Mouse (Mus musculus): ENCODE measurements around the gene Clgn. TPM values are rescaled to one million over a fixed set of nuclear protein-coding genes. Genes with fewer than 3 reads are reported as not detected.

The Clgn gene
- 7.0 and 8.0 TPM in 2 replicates for polyA plus RNA-seq (2016; fragmentation: Nextera tagmentation; extraction: Ambion mirVana)

- H3K4me1 ChIP-seq = peaks cover 5% of the 10 kb centered on the region
- peak; percentile 93 for ATAC-seq (ENCODE audit: low FRiP score, low read depth)
- H3K9me3 ChIP-seq = no peaks in the 10 kb centered on the region
- H3K27me3 ChIP-seq (replicated peaks) = peaks cover 5% of the 10 kb centered on the region; the same call in 1 of the 2 replicates
- H3K4me3 ChIP-seq = peak within 1 kb of the TSS; percentile 62
- H3K9ac ChIP-seq = peak within 1 kb of the TSS; percentile 70
- WGBS = 5% methylated on average over 41 of the region's 41 CpGs
- no peaks in the 10 kb centered on the region for H3K36me3 ChIP-seq
- no peak within 1 kb of the TSS for H3K27ac ChIP-seq
- H3K4me2 ChIP-seq (replicated peaks) = peak within 1 kb of the TSS; percentile 89
Observed at GRCm38 (mm10) chr8:83389316-83390005, at the start of gene Clgn. Gene Clgn (plus strand): TSS chr8:83389867.

- Histone ChIP-seq H3K9me3 (no peaks in the 10 kb centered on the region), H3K36me3 (no peaks in the 10 kb centered on the region), H3K4me1 (no peaks in the 10 kb centered on the region), H3K27me3 (replicated peaks) (no peaks in the 10 kb centered on the region), H3K27ac (no peak overlapping the region), H3K4me3 (no peak overlapping the region), H3K9ac (no peak overlapping the region), H3K4me2 (replicated peaks) (no peak overlapping the region)
- 0 out of 2 replicates have a peak, but pooled peaks have one; percentile 33 for ATAC-seq (ENCODE audit: low FRiP score, low read depth)
- 92% methylated on average over 3 of the region's 3 CpGs for WGBS
Observed at GRCm38 (mm10) chr8:83342076-83342475, 47.6 kb upstream of the Clgn start.

- no peak overlapping the region for H3K27ac ChIP-seq
- H3K4me2 ChIP-seq (replicated peaks) = no peak overlapping the region
- no peak overlapping the region for H3K4me3 ChIP-seq
- H3K9ac ChIP-seq = no peak overlapping the region
- no peaks in the 10 kb centered on the region for H3K4me1 ChIP-seq
- H3K9me3 ChIP-seq = no peaks in the 10 kb centered on the region
- no peaks in the 10 kb centered on the region for H3K27me3 ChIP-seq (replicated peaks)
- ATAC-seq (ENCODE audit: low FRiP score, low read depth) = no peak
- no peaks in the 10 kb centered on the region for H3K36me3 ChIP-seq
Observed at GRCm38 (mm10) chr8:83342693-83343092, 47.0 kb upstream of the Clgn start.

GRCm38 (mm10) chr8:83348263-83348662 is 41.4 kb upstream of the Clgn start, which contains the start of gene Mgat4d:
Gene Mgat4d (plus strand): TSS chr8:83348471.
- Histone ChIP-seq H3K27me3 (replicated peaks) (no peaks in the 10 kb centered on the region), H3K4me2 (replicated peaks) (no peak within 1 kb of the TSS), H3K9me3 (no peaks in the 10 kb centered on the region), H3K27ac (no peak within 1 kb of the TSS), H3K4me1 (no peaks in the 10 kb centered on the region), H3K4me3 (no peak within 1 kb of the TSS), H3K36me3 (no peaks in the 10 kb centered on the region), H3K9ac (no peak within 1 kb of the TSS)
- ATAC-seq (ENCODE audit: low FRiP score, low read depth) = no peak
- WGBS = 77% methylated on average over 18 of the region's 18 CpGs

- Histone ChIP-seq H3K27me3 (replicated peaks) (no peaks in the 10 kb centered on the region), H3K4me3 (no peak overlapping the region), H3K36me3 (no peaks in the 10 kb centered on the region), H3K9ac (no peak overlapping the region), H3K27ac (no peak overlapping the region), H3K9me3 (no peaks in the 10 kb centered on the region), H3K4me1 (no peaks in the 10 kb centered on the region), H3K4me2 (replicated peaks) (no peak overlapping the region)
- WGBS = 87% methylated on average over 2 of the region's 2 CpGs
- ATAC-seq (ENCODE audit: low FRiP score, low read depth) = no peak
Observed at GRCm38 (mm10) chr8:83351315-83351714, 38.4 kb upstream of the Clgn start.

GRCm38 (mm10) chr8:83363156-83363769 is 26.4 kb upstream of the Clgn start:
- Histone ChIP-seq H3K4me3 (no peak overlapping the region), H3K4me1 (no peaks in the 10 kb centered on the region), H3K4me2 (replicated peaks) (no peak overlapping the region), H3K36me3 (no peaks in the 10 kb centered on the region), H3K9ac (no peak overlapping the region), H3K27me3 (replicated peaks) (no peaks in the 10 kb centered on the region), H3K27ac (no peak overlapping the region), H3K9me3 (no peaks in the 10 kb centered on the region)
- WGBS = 69% methylated on average over 7 of the region's 7 CpGs
- ATAC-seq (ENCODE audit: low FRiP score, low read depth) = no peak

- ATAC-seq (ENCODE audit: low FRiP score, low read depth) = no peak
- no peaks in the 10 kb centered on the region for H3K9me3 ChIP-seq
- H3K4me2 ChIP-seq (replicated peaks) = no peak overlapping the region
- no peak overlapping the region for H3K27ac ChIP-seq
- no peak overlapping the region for H3K4me3 ChIP-seq
- no peak overlapping the region for H3K9ac ChIP-seq
- H3K27me3 ChIP-seq (replicated peaks) = no peaks in the 10 kb centered on the region
- H3K36me3 ChIP-seq = no peaks in the 10 kb centered on the region
- no peaks in the 10 kb centered on the region for H3K4me1 ChIP-seq
Observed at GRCm38 (mm10) chr8:83377231-83377630, 12.4 kb upstream of the Clgn start.

GRCm38 (mm10) chr8:83380141-83380540 is 9.5 kb upstream of the Clgn start:
- no peaks in the 10 kb centered on the region for H3K4me1 ChIP-seq
- no peak overlapping the region for H3K4me3 ChIP-seq
- H3K9me3 ChIP-seq = no peaks in the 10 kb centered on the region
- no peak overlapping the region for H3K4me2 ChIP-seq (replicated peaks)
- no peaks in the 10 kb centered on the region for H3K36me3 ChIP-seq
- no peak overlapping the region for H3K9ac ChIP-seq
- no peak overlapping the region for H3K27ac ChIP-seq
- WGBS = 82% methylated on average over 4 of the region's 4 CpGs
- no peak for ATAC-seq (ENCODE audit: low FRiP score, low read depth)
- no peaks in the 10 kb centered on the region for H3K27me3 ChIP-seq (replicated peaks)

- no peak overlapping the region for H3K9ac ChIP-seq
- ATAC-seq (ENCODE audit: low FRiP score, low read depth) = no peak
- H3K27ac ChIP-seq = no peak overlapping the region
- H3K4me1 ChIP-seq = no peaks in the 10 kb centered on the region
- no peaks in the 10 kb centered on the region for H3K36me3 ChIP-seq
- H3K9me3 ChIP-seq = no peaks in the 10 kb centered on the region
- no peak overlapping the region for H3K4me2 ChIP-seq (replicated peaks)
- no peak overlapping the region for H3K4me3 ChIP-seq
- no peaks in the 10 kb centered on the region for H3K27me3 ChIP-seq (replicated peaks)
- 86% methylated on average over 2 of the region's 2 CpGs for WGBS
Observed at GRCm38 (mm10) chr8:83381016-83381415, 8.7 kb upstream of the Clgn start.

GRCm38 (mm10) chr8:83382850-83383249 is 6.8 kb upstream of the Clgn start:
- no peaks in the 10 kb centered on the region for H3K36me3 ChIP-seq
- no peaks in the 10 kb centered on the region for H3K9me3 ChIP-seq
- H3K27me3 ChIP-seq (replicated peaks) = no peaks in the 10 kb centered on the region
- no peak overlapping the region for H3K4me3 ChIP-seq
- no peak overlapping the region for H3K4me2 ChIP-seq (replicated peaks)
- no peak for ATAC-seq (ENCODE audit: low FRiP score, low read depth)
- WGBS = 49% methylated on average over 2 of the region's 2 CpGs
- H3K27ac ChIP-seq = no peak overlapping the region
- H3K9ac ChIP-seq = no peak overlapping the region
- no peaks in the 10 kb centered on the region for H3K4me1 ChIP-seq

GRCm38 (mm10) chr8:83390006-83390701 is 487 bp downstream of the Clgn start:
- peaks cover 5% of the 10 kb centered on the region; the same call in 1 of the 2 replicates for H3K27me3 ChIP-seq (replicated peaks)
- H3K4me3 ChIP-seq = peak overlapping the region; percentile 62
- no peak overlapping the region for H3K27ac ChIP-seq
- H3K4me2 ChIP-seq (replicated peaks) = peak overlapping the region; percentile 89
- ATAC-seq (ENCODE audit: low FRiP score, low read depth) = peak; percentile 77
- H3K36me3 ChIP-seq = no peaks in the 10 kb centered on the region
- H3K9me3 ChIP-seq = no peaks in the 10 kb centered on the region
- 6% methylated on average over 14 of the region's 14 CpGs for WGBS
- peaks cover 5% of the 10 kb centered on the region for H3K4me1 ChIP-seq
- H3K9ac ChIP-seq = peak overlapping the region; percentile 70

GRCm38 (mm10) chr8:83392521-83392920 is 2.9 kb downstream of the Clgn start:
- ATAC-seq (ENCODE audit: low FRiP score, low read depth) = no peak
- H3K4me3 ChIP-seq = no peak overlapping the region
- no peaks in the 10 kb centered on the region for H3K36me3 ChIP-seq
- no peaks in the 10 kb centered on the region for H3K9me3 ChIP-seq
- H3K4me1 ChIP-seq = peaks cover 5% of the 10 kb centered on the region
- no peak overlapping the region for H3K9ac ChIP-seq
- 64% methylated on average over 1 of the region's 1 CpGs for WGBS
- no peak overlapping the region for H3K27ac ChIP-seq
- peaks cover 5% of the 10 kb centered on the region; the same call in 1 of the 2 replicates for H3K27me3 ChIP-seq (replicated peaks)
- no peak overlapping the region for H3K4me2 ChIP-seq (replicated peaks)
